Mouse (Mus musculus) G1E (cell line): ENCODE measurements at regions not wholly inside any gene's neighbourhood (a gene's known extent, or its start where the extent isn't known, plus 50 kb on each side); places are given as distances from the start of the nearest gene placed in this dataset.

ENCODE experiments used
- ATAC-seq: 2 replicates; pipeline ENCODE4 v1.8.0; 2016; ENCODE audit warnings: mild to moderate bottlenecking; ENCODE audit not compliant: insufficient number of reproducible peaks, poor library complexity, low FRiP score, severe bottlenecking; ENCODE audit errors: extremely low read depth
- DNase-seq: peaks from one replicate; pipeline ENCODE4 v3.0.0; 2012; ENCODE audit warnings: low spot score
- H3K27me3 ChIP-seq: 2 replicates; pipeline ENCODE4 v1.6.1; 2012; ENCODE audit warnings: mild to moderate bottlenecking, low read length, inconsistent platforms; ENCODE audit not compliant: insufficient read depth
- H3K36me3 ChIP-seq: replicated peaks from 2 replicates; pipeline ENCODE3; 2012; ENCODE audit warnings: mild to moderate bottlenecking, inconsistent platforms
- H3K4me1 ChIP-seq: 2 replicates; pipeline ENCODE4 v1.6.1; 2012; ENCODE audit warnings: low read depth, low read length, inconsistent platforms, mixed read lengths; ENCODE audit not compliant: insufficient read depth
- H3K4me3 ChIP-seq: 2 replicates; pipeline ENCODE4 v1.5.1; 2012; ENCODE audit warnings: low read depth, mild to moderate bottlenecking, inconsistent platforms, low read length, moderate library complexity, mixed read lengths
- H3K9me3 ChIP-seq: replicated peaks from 2 replicates; pipeline ENCODE4 v1.6.1; 2012; ENCODE audit warnings: inconsistent platforms
- CTCF ChIP-seq: IDR thresholded peaks from 2 replicates; pipeline ENCODE4 v1.5.1; 2012; ENCODE audit warnings: low read depth, low read length, inconsistent platforms, mixed read lengths
- GATA1 ChIP-seq: IDR thresholded peaks from 2 replicates; pipeline ENCODE4 v1.6.1; 2012; ENCODE audit warnings: borderline replicate concordance, low read length, inconsistent platforms, mixed read lengths
- GATA2 ChIP-seq: IDR thresholded peaks from 2 replicates; pipeline ENCODE4 v1.6.1; 2012; ENCODE audit warnings: low read depth, low read length, inconsistent platforms, borderline replicate concordance
- POLR2AphosphoS5 ChIP-seq: IDR thresholded peaks from 2 replicates; pipeline ENCODE4 v1.6.1; 2012; ENCODE audit warnings: low read depth, low read length, inconsistent platforms; ENCODE audit not compliant: insufficient replicate concordance
- TAL1 ChIP-seq: conservative IDR thresholded peaks from 2 replicates; pipeline ENCODE4 v1.6.1; 2012; ENCODE audit warnings: low read depth, low read length, inconsistent platforms, mixed read lengths

- peaks cover 8% of the 10 kb centered on the region; the same call in 1 of the 2 replicates for H3K27me3 ChIP-seq
- DNase-seq (no peak), ATAC-seq (no peak)
- no peaks in the 10 kb centered on the region for H3K9me3 ChIP-seq
- no peaks in the 10 kb centered on the region for H3K36me3 ChIP-seq
- no peak for TF ChIP-seq POLR2AphosphoS5
- TF ChIP-seq GATA1, result no peak
- no peak for TF ChIP-seq TAL1
- TF ChIP-seq GATA2, result no peak
- no peak for TF ChIP-seq CTCF
- H3K4me1 ChIP-seq, result peaks cover 5% of the 10 kb centered on the region
- H3K4me3 ChIP-seq, result no peak overlapping the region
These were observed 63.7 kb upstream of the Fhl2 start for GRCm38 (mm10) chr1:43260491-43260890.

DNA sequence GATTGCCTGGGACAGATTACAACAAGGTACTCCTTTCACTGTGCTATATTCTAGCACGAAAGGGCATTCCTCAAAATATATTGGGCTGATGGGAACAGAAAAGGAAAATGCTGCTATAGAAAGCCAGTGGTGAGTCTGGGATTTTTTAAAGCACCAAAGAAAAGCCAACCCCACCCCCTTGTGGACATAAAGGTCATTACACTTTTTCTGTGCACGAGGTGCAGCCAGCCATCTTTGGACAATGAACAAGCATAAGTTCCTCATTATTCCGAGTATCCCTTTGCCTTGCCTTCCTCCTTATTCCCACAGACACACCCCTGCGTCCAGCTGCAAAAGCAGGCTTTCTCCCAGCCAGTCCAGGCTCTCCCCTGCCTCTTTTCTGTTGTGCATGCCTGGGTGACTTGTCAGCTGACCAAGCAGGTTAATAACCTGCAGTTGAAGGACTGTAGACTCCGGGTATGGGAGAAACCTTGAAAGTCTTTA is 67.7 kb upstream of the Fhl2 start:
- DNase-seq (peak; percentile 34), ATAC-seq (peak; percentile 69; the same call in 1 of the 2 replicates)
- H3K27me3 ChIP-seq, result peaks cover 5% of the 10 kb centered on the region
- no peaks in the 10 kb centered on the region for H3K36me3 ChIP-seq
- TF ChIP-seq CTCF, result peak; percentile 73
- TF ChIP-seq TAL1, result no peak
- TF ChIP-seq GATA2, result no peak
- H3K4me3 ChIP-seq, result no peak overlapping the region; the same call in 1 of the 2 replicates
- H3K9me3 ChIP-seq, result no peaks in the 10 kb centered on the region
- peaks cover 9% of the 10 kb centered on the region for H3K4me1 ChIP-seq

DNA sequence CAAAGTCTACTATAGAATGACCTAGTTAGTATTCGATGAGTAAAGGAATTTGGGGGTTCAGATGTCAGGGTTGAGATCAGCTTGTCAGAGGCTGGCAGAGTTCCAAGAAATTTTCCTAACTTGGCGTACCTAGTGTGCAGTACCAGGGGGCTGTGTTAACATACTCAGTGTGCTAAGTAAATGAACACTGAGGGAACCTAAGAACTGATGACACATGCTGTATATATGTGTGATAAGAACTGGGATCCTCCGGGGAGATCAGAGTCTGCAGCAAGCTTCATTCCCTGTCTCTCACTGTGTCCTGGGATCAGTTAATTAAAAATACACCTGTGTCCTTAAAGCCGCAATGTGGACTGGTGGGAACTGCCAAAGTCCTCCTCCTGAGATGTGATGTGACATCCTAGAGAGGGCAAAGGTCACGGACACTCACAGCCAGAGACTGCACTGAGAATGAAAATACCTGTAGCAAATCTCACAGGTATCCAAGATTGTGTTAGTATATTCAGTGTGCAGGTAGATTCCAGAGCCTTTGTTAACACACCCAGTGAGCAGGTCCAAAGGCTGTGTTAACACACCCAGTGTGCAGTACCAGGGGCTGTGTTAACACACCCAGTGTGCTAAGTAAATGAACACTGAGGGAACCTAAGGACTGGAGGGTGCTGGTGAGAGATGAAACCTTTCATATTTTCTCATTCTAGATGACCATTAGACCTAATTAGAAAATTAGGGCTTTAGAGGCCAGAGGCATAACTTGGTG is 69.1 kb upstream of the Fhl2 start:
- TF ChIP-seq GATA2, result no peak
- TF ChIP-seq CTCF, result no peak
- TF ChIP-seq GATA1, result no peak
- TF ChIP-seq POLR2AphosphoS5, result no peak
- no peak for TF ChIP-seq TAL1
- Histone ChIP-seq H3K4me1 (peaks cover 9% of the 10 kb centered on the region), H3K9me3 (no peaks in the 10 kb centered on the region), H3K4me3 (no peak overlapping the region), H3K36me3 (no peaks in the 10 kb centered on the region), H3K27me3 (peaks cover 3% of the 10 kb centered on the region; the same call in 1 of the 2 replicates)
- no peak for ATAC-seq
- no peak for DNase-seq

GRCm38 (mm10) chr1:43269685-43270084 is 72.9 kb upstream of the Fhl2 start:
- ATAC-seq (no peak), DNase-seq (no peak)
- Histone ChIP-seq H3K4me3 (no peak overlapping the region), H3K4me1 (peaks cover 5% of the 10 kb centered on the region), H3K27me3 (peaks cover 3% of the 10 kb centered on the region; the same call in 1 of the 2 replicates), H3K9me3 (no peaks in the 10 kb centered on the region), H3K36me3 (no peaks in the 10 kb centered on the region)
- TF ChIP-seq POLR2AphosphoS5 (no peak), CTCF (no peak), TAL1 (no peak), GATA1 (no peak), GATA2 (no peak)

DNA sequence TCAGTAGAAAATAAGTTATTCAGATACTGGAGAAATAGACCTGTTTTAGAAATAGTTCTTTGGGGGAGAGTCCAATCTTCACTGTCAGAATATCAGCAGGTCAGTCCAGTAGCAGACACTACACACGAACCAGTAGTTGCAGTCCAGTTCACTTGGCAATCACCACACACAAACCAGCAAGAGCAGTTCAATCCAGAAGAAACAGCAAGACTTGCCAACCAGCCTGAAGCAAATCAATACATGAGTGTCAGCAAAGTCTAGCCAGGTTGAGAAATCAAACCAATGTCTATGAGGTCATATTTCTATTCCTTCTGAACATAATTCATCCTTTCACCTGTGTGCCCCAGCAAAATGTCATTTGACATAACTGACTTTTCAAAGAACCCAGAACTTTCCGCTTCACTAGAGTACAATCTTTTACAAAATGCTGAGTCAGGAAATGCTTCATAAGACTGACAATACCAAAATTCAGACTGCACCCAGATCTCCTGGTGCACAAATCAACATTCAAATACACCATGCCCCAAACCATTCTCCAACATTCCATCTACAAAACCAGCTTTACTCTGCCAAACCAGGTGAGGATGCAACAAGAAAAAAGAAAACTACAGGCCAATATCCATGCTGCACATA is 76.6 kb upstream of the Fhl2 start:
- no peak for DNase-seq
- Histone ChIP-seq H3K9me3 (peaks cover 2% of the 10 kb centered on the region; the same call in 1 of the 2 replicates), H3K27me3 (peaks cover 3% of the 10 kb centered on the region; the same call in 1 of the 2 replicates), H3K4me3 (no peak overlapping the region), H3K4me1 (peaks cover 9% of the 10 kb centered on the region), H3K36me3 (no peaks in the 10 kb centered on the region)
- ATAC-seq, result no peak
- TF ChIP-seq CTCF (no peak), GATA1 (no peak), GATA2 (no peak), POLR2AphosphoS5 (no peak), TAL1 (no peak)

- H3K4me1 ChIP-seq, result peaks cover 33% of the 10 kb centered on the region
- TF ChIP-seq POLR2AphosphoS5 (no peak), TAL1 (no peak)
- DNase-seq, result no peak
- H3K27me3 ChIP-seq, result no peaks in the 10 kb centered on the region; the same call in 1 of the 2 replicates
- no peak overlapping the region for H3K4me3 ChIP-seq
- peak; percentile 34; the same call in 1 of the 2 replicates for ATAC-seq
- no peaks in the 10 kb centered on the region for H3K36me3 ChIP-seq
- H3K9me3 ChIP-seq, result no peaks in the 10 kb centered on the region
These were observed 95.0 kb upstream of the Fhl2 start for GRCm38 (mm10) chr1:43291736-43292135.
